Mouse (Mus musculus): ENCODE data around the gene Plekha8. TPM values are rescaled to one million over a fixed set of nuclear protein-coding genes. Genes with fewer than 3 reads are reported as not detected.

Gene Plekha8
- polyA plus RNA-seq, 1 experiment from 2014 or later = 21.4 TPM

DNA sequence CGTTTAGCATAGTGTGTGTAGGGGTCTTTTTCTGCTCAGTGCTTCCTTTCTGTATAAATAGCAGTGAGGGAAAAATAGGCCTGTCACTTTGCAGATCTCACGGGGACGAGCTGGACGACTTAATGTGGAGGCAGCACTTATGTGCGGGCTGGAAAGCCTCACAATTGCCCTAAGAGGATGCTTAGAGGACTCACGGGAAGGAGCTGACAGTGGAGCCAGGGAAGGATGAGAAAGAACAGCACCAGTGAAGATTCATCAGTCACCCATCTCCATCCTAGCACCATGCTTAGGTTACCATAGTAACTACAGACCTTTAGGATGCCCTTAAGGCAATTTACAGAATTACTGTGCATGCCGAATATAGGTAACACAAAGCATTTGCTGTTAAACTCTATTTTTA is 25.1 kb upstream of the Plekha8 start:
- no peak overlapping the region for H3K4me3 ChIP-seq (ENCODE audit: low read depth, low read length)
- DNase-seq (ENCODE audit: low spot score) = peak; percentile 13
- no peaks in the 10 kb centered on the region for H3K9me3 ChIP-seq (ENCODE audit: control insufficient read depth, low read length)
- no peak overlapping the region for H3K27ac ChIP-seq (ENCODE audit: low read depth, low read length)
- no peak for ATAC-seq (ENCODE audit: insufficient read depth, low FRiP score, low TSS enrichment)
- no peaks in the 10 kb centered on the region for H3K36me3 ChIP-seq (ENCODE audit: control insufficient read depth, insufficient read depth, low read length)
- H3K4me2 ChIP-seq (ENCODE audit: low read depth) = no peak overlapping the region
- H3K27me3 ChIP-seq (ENCODE audit: control insufficient read depth, insufficient read depth, low read length) = no peaks in the 10 kb centered on the region
- peaks cover 7% of the 10 kb centered on the region for H3K4me1 ChIP-seq (ENCODE audit: control insufficient read depth, insufficient read depth, low read length)
- WGBS = 42% methylated on average over 7 of the region's 7 CpGs
- no peak overlapping the region for H3K9ac ChIP-seq (ENCODE audit: low read length)

DNA sequence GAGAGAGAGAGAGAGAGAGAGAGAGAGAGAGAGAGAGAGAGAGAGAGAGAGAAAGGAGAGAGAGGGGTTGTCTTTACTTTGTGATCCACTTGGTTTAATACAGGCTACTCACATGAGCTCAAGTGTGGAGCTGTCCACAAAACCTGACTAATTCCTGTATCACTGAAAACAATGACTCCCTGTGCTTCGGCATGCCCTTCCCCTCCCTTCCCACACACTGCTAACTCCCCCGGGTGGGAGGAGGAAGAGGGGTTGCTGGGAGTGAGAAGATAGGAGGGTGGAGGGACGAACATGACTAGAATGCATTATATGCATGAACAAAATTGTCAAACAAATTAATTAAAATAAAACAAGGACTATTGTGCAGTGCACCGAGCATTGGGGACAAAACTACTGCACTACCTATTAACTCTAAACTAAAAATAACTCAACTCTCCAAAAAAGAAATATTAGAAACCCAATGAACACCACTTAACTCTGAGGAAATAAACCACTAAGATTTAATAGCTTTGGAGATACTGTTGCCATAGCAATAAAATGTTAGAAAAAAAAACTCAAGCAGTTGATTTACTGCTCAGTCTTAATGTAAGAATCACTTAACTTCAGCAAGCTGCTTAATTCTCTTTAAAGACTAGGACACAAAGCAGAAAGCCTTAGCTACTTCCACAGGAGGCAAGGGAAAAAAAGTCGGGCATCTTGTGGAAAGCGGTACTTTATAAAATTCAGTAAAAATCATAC is 21.5 kb upstream of the Plekha8 start:
- peaks cover 2% of the 10 kb centered on the region for H3K4me1 ChIP-seq (ENCODE audit: control insufficient read depth, insufficient read depth, low read length)
- ATAC-seq (ENCODE audit: insufficient read depth, low FRiP score, low TSS enrichment) = peak; percentile 82
- H3K27me3 ChIP-seq (ENCODE audit: control insufficient read depth, insufficient read depth, low read length) = no peaks in the 10 kb centered on the region
- no peak overlapping the region for H3K4me3 ChIP-seq (ENCODE audit: low read depth, low read length)
- no peaks in the 10 kb centered on the region for H3K36me3 ChIP-seq (ENCODE audit: control insufficient read depth, insufficient read depth, low read length)
- peak; percentile 60 for DNase-seq (ENCODE audit: low spot score)
- 31% methylated on average over 6 of the region's 6 CpGs for WGBS
- H3K9ac ChIP-seq (ENCODE audit: low read length) = no peak overlapping the region
- H3K27ac ChIP-seq (ENCODE audit: low read depth, low read length) = peak overlapping the region; percentile 21; the same call in 1 of the 2 replicates
- no peak overlapping the region for H3K4me2 ChIP-seq (ENCODE audit: low read depth)
- H3K9me3 ChIP-seq (ENCODE audit: control insufficient read depth, low read length) = no peaks in the 10 kb centered on the region

DNA sequence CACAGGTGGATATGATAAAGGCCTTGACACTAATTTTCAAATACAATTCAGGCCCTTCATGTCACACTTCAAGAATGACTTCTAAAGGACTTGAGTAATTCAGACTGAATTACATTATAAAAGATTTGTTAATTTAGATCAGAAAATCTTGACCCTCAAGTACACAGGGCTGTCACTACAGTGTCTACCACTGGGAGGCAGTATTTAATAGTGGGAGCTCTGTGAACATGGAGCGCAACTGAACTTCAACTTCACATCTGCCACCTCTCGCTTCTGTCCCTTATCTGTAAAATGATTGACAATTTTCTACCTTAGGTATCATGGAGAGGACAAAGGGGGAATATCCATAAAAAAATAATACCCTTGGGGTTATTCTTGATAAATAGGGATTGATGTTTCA is 8.7 kb upstream of the Plekha8 start:
- Histone ChIP-seq H3K27ac (ENCODE audit: low read depth, low read length) (no peak overlapping the region), H3K4me3 (ENCODE audit: low read depth, low read length) (no peak overlapping the region), H3K27me3 (ENCODE audit: control insufficient read depth, insufficient read depth, low read length) (no peaks in the 10 kb centered on the region), H3K9me3 (ENCODE audit: control insufficient read depth, low read length) (no peaks in the 10 kb centered on the region), H3K36me3 (ENCODE audit: control insufficient read depth, insufficient read depth, low read length) (no peaks in the 10 kb centered on the region), H3K4me1 (ENCODE audit: control insufficient read depth, insufficient read depth, low read length) (no peaks in the 10 kb centered on the region), H3K9ac (ENCODE audit: low read length) (no peak overlapping the region), H3K4me2 (ENCODE audit: low read depth) (no peak overlapping the region)
- DNase-seq (ENCODE audit: low spot score) (peak; percentile 54), ATAC-seq (ENCODE audit: insufficient read depth, low FRiP score, low TSS enrichment) (no peak)
- WGBS = 44% methylated on average over 2 of the region's 2 CpGs

DNA sequence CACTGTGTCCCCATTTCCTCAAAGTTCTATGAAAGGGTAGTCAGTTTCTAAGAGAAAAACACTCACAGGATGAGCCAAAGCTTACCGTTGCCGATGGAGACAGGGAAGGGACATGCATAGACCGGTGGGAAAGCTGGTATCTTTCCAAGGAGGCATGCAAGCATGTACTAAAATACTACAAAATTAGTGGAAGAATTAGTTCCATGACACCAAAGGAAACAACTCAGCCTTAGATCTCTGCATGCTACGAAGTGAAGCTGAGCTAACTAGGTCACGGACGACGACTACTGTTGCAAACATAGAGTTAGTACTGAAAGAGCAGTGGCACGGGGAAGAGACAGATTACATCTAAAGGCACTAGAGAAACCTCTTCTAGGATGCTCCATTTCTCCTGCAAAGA is 8.0 kb upstream of the Plekha8 start:
- ATAC-seq (ENCODE audit: insufficient read depth, low FRiP score, low TSS enrichment) (no peak), DNase-seq (ENCODE audit: low spot score) (no peak)
- no peak overlapping the region for H3K27ac ChIP-seq (ENCODE audit: low read depth, low read length)
- no peaks in the 10 kb centered on the region for H3K27me3 ChIP-seq (ENCODE audit: control insufficient read depth, insufficient read depth, low read length)
- H3K9me3 ChIP-seq (ENCODE audit: control insufficient read depth, low read length) = no peaks in the 10 kb centered on the region
- 88% methylated on average over 8 of the region's 8 CpGs for WGBS
- H3K4me2 ChIP-seq (ENCODE audit: low read depth) = no peak overlapping the region
- H3K4me3 ChIP-seq (ENCODE audit: low read depth, low read length) = no peak overlapping the region
- H3K4me1 ChIP-seq (ENCODE audit: control insufficient read depth, insufficient read depth, low read length) = peaks cover 2% of the 10 kb centered on the region; the same call in 1 of the 2 replicates
- no peaks in the 10 kb centered on the region for H3K36me3 ChIP-seq (ENCODE audit: control insufficient read depth, insufficient read depth, low read length)
- H3K9ac ChIP-seq (ENCODE audit: low read length) = no peak overlapping the region

DNA sequence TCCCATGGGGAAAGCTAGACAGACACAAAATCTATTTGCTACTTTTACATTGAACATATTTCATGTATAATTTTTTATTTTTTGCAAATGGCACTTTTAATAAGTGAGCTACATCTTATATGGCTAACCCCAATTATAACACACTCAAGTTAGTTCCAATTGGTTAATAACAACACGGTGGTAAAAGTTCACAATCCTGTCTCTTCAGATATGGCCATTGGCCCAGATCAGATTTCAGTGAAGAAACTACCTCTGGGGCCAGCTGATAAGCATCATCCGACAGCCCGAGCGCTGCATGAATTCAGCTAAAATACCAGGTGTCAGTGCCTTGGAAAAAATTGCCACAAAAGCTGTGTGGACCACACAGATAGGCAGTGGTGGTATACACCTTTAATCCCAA is 7.2 kb upstream of the Plekha8 start:
- 88% methylated on average over 4 of the region's 4 CpGs for whole genome bisulfite sequencing
- DNase-seq (ENCODE audit: low spot score) (no peak), ATAC-seq (ENCODE audit: insufficient read depth, low FRiP score, low TSS enrichment) (no peak)
- H3K4me1 ChIP-seq (ENCODE audit: control insufficient read depth, insufficient read depth, low read length) = peaks cover 2% of the 10 kb centered on the region; the same call in 1 of the 2 replicates
- H3K4me2 ChIP-seq (ENCODE audit: low read depth) = no peak overlapping the region
- H3K4me3 ChIP-seq (ENCODE audit: low read depth, low read length) = no peak overlapping the region
- H3K9ac ChIP-seq (ENCODE audit: low read length) = no peak overlapping the region
- no peaks in the 10 kb centered on the region for H3K27me3 ChIP-seq (ENCODE audit: control insufficient read depth, insufficient read depth, low read length)
- no peak overlapping the region for H3K27ac ChIP-seq (ENCODE audit: low read depth, low read length)
- H3K9me3 ChIP-seq (ENCODE audit: control insufficient read depth, low read length) = no peaks in the 10 kb centered on the region
- no peaks in the 10 kb centered on the region for H3K36me3 ChIP-seq (ENCODE audit: control insufficient read depth, insufficient read depth, low read length)

DNA sequence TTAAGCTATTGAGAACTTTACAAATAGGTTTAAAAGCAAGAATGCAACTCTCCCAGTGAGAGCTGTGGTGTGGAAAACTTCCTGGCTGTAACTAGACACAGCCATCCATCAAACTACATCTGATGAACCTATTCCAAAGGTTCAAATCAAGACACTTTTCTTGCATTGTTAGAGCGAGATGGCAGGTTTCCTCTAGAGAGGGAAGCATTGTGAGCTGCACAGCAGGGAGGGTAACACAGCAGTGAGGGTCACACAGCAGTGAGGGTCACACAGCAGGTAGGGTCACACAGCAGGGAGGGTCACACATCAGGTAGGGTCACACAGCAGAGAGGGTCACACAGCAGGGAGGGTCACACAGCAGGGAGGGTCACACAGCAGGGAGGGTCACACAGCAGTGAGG is 6.7 kb upstream of the Plekha8 start:
- no peaks in the 10 kb centered on the region for H3K9me3 ChIP-seq (ENCODE audit: control insufficient read depth, low read length)
- DNase-seq (ENCODE audit: low spot score) = no peak
- H3K4me2 ChIP-seq (ENCODE audit: low read depth) = no peak overlapping the region
- 24% methylated on average over 1 of the region's 1 CpGs for WGBS
- H3K27me3 ChIP-seq (ENCODE audit: control insufficient read depth, insufficient read depth, low read length) = no peaks in the 10 kb centered on the region
- H3K27ac ChIP-seq (ENCODE audit: low read depth, low read length) = no peak overlapping the region
- peaks cover 2% of the 10 kb centered on the region; the same call in 1 of the 2 replicates for H3K4me1 ChIP-seq (ENCODE audit: control insufficient read depth, insufficient read depth, low read length)
- no peaks in the 10 kb centered on the region for H3K36me3 ChIP-seq (ENCODE audit: control insufficient read depth, insufficient read depth, low read length)
- H3K4me3 ChIP-seq (ENCODE audit: low read depth, low read length) = no peak overlapping the region
- no peak overlapping the region for H3K9ac ChIP-seq (ENCODE audit: low read length)
- ATAC-seq (ENCODE audit: insufficient read depth, low FRiP score, low TSS enrichment) = no peak

DNA sequence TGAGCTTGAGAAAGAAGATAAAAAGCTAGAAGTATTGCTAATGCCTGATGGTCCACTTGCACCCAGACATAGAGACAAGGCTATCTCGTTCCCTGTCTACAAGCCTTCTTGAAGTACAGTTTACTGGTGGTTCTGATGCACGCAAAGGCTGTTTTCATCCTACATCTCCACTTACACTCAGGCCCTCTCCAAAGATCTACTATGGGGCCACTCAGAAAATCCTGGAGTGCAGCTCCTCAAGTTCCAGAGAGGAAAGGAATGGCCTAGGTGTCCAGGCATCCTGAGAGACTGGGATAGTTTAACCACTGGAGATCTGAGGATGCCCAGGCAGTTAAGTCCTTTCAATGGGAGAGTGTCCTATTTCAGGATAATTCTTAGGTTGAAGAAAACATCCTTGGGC is 4.2 kb upstream of the Plekha8 start:
- Histone ChIP-seq H3K4me3 (ENCODE audit: low read depth, low read length) (no peak overlapping the region), H3K27me3 (ENCODE audit: control insufficient read depth, insufficient read depth, low read length) (no peaks in the 10 kb centered on the region), H3K9ac (ENCODE audit: low read length) (no peak overlapping the region), H3K27ac (ENCODE audit: low read depth, low read length) (no peak overlapping the region), H3K4me2 (ENCODE audit: low read depth) (no peak overlapping the region), H3K9me3 (ENCODE audit: control insufficient read depth, low read length) (no peaks in the 10 kb centered on the region), H3K36me3 (ENCODE audit: control insufficient read depth, insufficient read depth, low read length) (no peaks in the 10 kb centered on the region), H3K4me1 (ENCODE audit: control insufficient read depth, insufficient read depth, low read length) (peaks cover 2% of the 10 kb centered on the region)
- DNase-seq (ENCODE audit: low spot score) (no peak), ATAC-seq (ENCODE audit: insufficient read depth, low FRiP score, low TSS enrichment) (no peak)
- 88% methylated on average over 2 of the region's 2 CpGs for WGBS

DNA sequence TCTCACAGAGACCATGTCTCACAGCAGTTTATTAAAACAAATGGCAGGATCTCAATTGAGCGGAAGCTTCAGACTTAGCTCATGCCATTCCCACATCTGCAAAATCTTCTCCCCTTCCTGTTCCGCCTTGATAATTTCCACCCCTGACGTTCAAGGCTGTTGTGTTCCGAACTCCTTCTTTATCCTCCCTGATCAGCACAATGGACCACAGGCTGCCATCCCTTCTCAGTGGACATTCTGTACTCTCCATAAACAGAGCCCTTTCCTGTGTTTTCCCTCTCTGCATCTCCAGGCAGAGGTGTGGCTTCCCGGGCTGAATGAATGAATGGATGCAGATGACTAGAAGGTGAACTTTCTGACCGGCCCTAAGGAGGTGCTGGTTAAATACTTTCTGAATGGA is 3.1 kb upstream of the Plekha8 start:
- Histone ChIP-seq H3K4me1 (ENCODE audit: control insufficient read depth, insufficient read depth, low read length) (peaks cover 2% of the 10 kb centered on the region), H3K27ac (ENCODE audit: low read depth, low read length) (no peak overlapping the region), H3K9me3 (ENCODE audit: control insufficient read depth, low read length) (no peaks in the 10 kb centered on the region), H3K4me3 (ENCODE audit: low read depth, low read length) (0 out of 2 replicates have a peak overlapping the region, but pooled peaks have one; percentile 6), H3K27me3 (ENCODE audit: control insufficient read depth, insufficient read depth, low read length) (no peaks in the 10 kb centered on the region), H3K9ac (ENCODE audit: low read length) (no peak overlapping the region), H3K36me3 (ENCODE audit: control insufficient read depth, insufficient read depth, low read length) (no peaks in the 10 kb centered on the region), H3K4me2 (ENCODE audit: low read depth) (peak overlapping the region; percentile 33)
- WGBS = 54% methylated on average over 6 of the region's 6 CpGs
- no peak for DNase-seq (ENCODE audit: low spot score)
- ATAC-seq (ENCODE audit: insufficient read depth, low FRiP score, low TSS enrichment) = no peak

DNA sequence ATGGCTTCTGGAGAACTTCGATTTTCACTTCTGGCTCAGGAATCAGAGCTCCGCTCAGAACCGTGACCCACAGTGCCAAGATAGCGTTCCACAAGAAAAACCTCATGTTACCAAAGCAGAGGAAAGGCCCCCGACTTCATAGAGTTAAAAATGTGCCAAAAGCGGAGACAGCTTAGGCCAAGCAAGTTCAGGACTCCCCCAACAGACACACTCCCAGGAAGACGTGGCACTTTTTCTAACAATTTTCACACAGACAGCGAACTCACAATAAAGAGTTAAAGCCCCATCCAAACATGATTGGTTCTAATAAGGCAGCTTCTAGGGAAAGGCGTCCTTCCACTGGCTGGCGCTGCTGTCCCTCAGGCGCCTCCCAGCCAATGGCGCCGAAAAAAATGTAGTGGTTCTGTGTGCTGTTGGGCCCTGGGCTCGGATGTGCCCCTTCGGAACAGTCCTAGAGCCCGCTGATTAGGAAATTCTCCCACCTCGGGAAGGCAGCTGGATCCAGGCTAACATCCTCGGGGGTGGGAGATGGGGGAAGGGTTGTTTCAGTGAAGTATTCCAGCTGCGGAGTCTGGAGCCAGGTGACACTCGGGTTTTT is 1.9 kb upstream of the Plekha8 start:
- whole genome bisulfite sequencing = under 1% methylated on average over 20 of the region's 20 CpGs
- ATAC-seq (ENCODE audit: insufficient read depth, low FRiP score, low TSS enrichment) = peak; percentile 71
- no peaks in the 10 kb centered on the region for H3K9me3 ChIP-seq (ENCODE audit: control insufficient read depth, low read length)
- no peaks in the 10 kb centered on the region for H3K27me3 ChIP-seq (ENCODE audit: control insufficient read depth, insufficient read depth, low read length)
- no peaks in the 10 kb centered on the region for H3K36me3 ChIP-seq (ENCODE audit: control insufficient read depth, insufficient read depth, low read length)
- H3K4me1 ChIP-seq (ENCODE audit: control insufficient read depth, insufficient read depth, low read length) = peaks cover 2% of the 10 kb centered on the region
- peak overlapping the region; percentile 58 for H3K9ac ChIP-seq (ENCODE audit: low read length)
- DNase-seq (ENCODE audit: low spot score) = peak; percentile 87
- no peak overlapping the region for H3K27ac ChIP-seq (ENCODE audit: low read depth, low read length)
- peak overlapping the region; percentile 71 for H3K4me2 ChIP-seq (ENCODE audit: low read depth)
- H3K4me3 ChIP-seq (ENCODE audit: low read depth, low read length) = peak overlapping the region; percentile 51

All from neural tube, embryonic 11.5 days (tissue).